Mouse (Mus musculus): ENCODE results near the gene Prkcd. TPM values are rescaled to one million over a fixed set of nuclear protein-coding genes. Genes with fewer than 3 reads are reported as not detected.

The Prkcd gene
- polyA plus RNA-seq, 1 experiment = 0.41 TPM

GRCm38 (mm10) chr14:30596407-30596806 is 29.6 kb downstream of the Prkcd start:
- Histone ChIP-seq H3K27me3 (ENCODE audit: control insufficient read depth) (no peaks in the 10 kb centered on the region), H3K9me3 (ENCODE audit: control insufficient read depth, low read length) (no peaks in the 10 kb centered on the region), H3K4me3 (replicated peaks) (no peak overlapping the region), H3K4me1 (ENCODE audit: control insufficient read depth) (no peaks in the 10 kb centered on the region), H3K36me3 (ENCODE audit: control insufficient read depth) (peaks cover 11% of the 10 kb centered on the region)
- TF ChIP-seq TAL1 (IDR thresholded peaks at IDR 0.05; ENCODE audit: low read length) = no peak
- no peak for TF ChIP-seq GATA1 (IDR thresholded peaks at IDR 0.05; ENCODE audit: low read length)

GRCm38 (mm10) chr14:30595576-30596313 is 30.3 kb downstream of the Prkcd start:
- Histone ChIP-seq H3K36me3 (ENCODE audit: control insufficient read depth) (peaks cover 8% of the 10 kb centered on the region), H3K9me3 (ENCODE audit: control insufficient read depth, low read length) (no peaks in the 10 kb centered on the region), H3K4me3 (replicated peaks) (no peak overlapping the region), H3K4me1 (ENCODE audit: control insufficient read depth) (no peaks in the 10 kb centered on the region), H3K27me3 (ENCODE audit: control insufficient read depth) (no peaks in the 10 kb centered on the region)
- no peak for TF ChIP-seq GATA1 (IDR thresholded peaks at IDR 0.05; ENCODE audit: low read length)
- no peak for TF ChIP-seq TAL1 (IDR thresholded peaks at IDR 0.05; ENCODE audit: low read length)

- H3K4me1 ChIP-seq (ENCODE audit: control insufficient read depth) = no peaks in the 10 kb centered on the region
- no peaks in the 10 kb centered on the region for H3K27me3 ChIP-seq (ENCODE audit: control insufficient read depth)
Observed at GRCm38 (mm10) chr14:30594092-30594695, 31.8 kb downstream of the Prkcd start.

GRCm38 (mm10) chr14:30593279-30594091 is 32.5 kb downstream of the Prkcd start:
- TF ChIP-seq TAL1 (IDR thresholded peaks at IDR 0.05; ENCODE audit: low read length) (no peak), GATA1 (IDR thresholded peaks at IDR 0.05; ENCODE audit: low read length) (no peak)
- no peaks in the 10 kb centered on the region for H3K27me3 ChIP-seq (ENCODE audit: control insufficient read depth)
- no peaks in the 10 kb centered on the region for H3K4me1 ChIP-seq (ENCODE audit: control insufficient read depth)
- no peak overlapping the region for H3K4me3 ChIP-seq (replicated peaks)
- peaks cover 2% of the 10 kb centered on the region for H3K36me3 ChIP-seq (ENCODE audit: control insufficient read depth)
- no peaks in the 10 kb centered on the region for H3K9me3 ChIP-seq (ENCODE audit: control insufficient read depth, low read length)

More at GRCm38 (mm10) chr14:30594092-30594695, 31.8 kb downstream of the Prkcd start:
- Histone ChIP-seq H3K4me3 (replicated peaks) (no peak overlapping the region), H3K36me3 (ENCODE audit: control insufficient read depth) (peaks cover 5% of the 10 kb centered on the region), H3K9me3 (ENCODE audit: control insufficient read depth, low read length) (no peaks in the 10 kb centered on the region)
- no peak for TF ChIP-seq TAL1 (IDR thresholded peaks at IDR 0.05; ENCODE audit: low read length)
- TF ChIP-seq GATA1 (IDR thresholded peaks at IDR 0.05; ENCODE audit: low read length) = no peak

- Histone ChIP-seq H3K36me3 (ENCODE audit: control insufficient read depth) (no peaks in the 10 kb centered on the region), H3K4me3 (replicated peaks) (no peak overlapping the region), H3K9me3 (ENCODE audit: control insufficient read depth, low read length) (no peaks in the 10 kb centered on the region), H3K4me1 (ENCODE audit: control insufficient read depth) (peaks cover 5% of the 10 kb centered on the region), H3K27me3 (ENCODE audit: control insufficient read depth) (no peaks in the 10 kb centered on the region)
- no peak for TF ChIP-seq GATA1 (IDR thresholded peaks at IDR 0.05; ENCODE audit: low read length)
- TF ChIP-seq TAL1 (IDR thresholded peaks at IDR 0.05; ENCODE audit: low read length) = no peak
Observed at GRCm38 (mm10) chr14:30591417-30591816, 34.6 kb downstream of the Prkcd start.

- H3K4me1 ChIP-seq (ENCODE audit: control insufficient read depth) = peaks cover 6% of the 10 kb centered on the region
- H3K4me3 ChIP-seq (replicated peaks) = no peak overlapping the region
- TF ChIP-seq TAL1 (IDR thresholded peaks at IDR 0.05; ENCODE audit: low read length) (no peak), GATA1 (IDR thresholded peaks at IDR 0.05; ENCODE audit: low read length) (no peak)
- no peaks in the 10 kb centered on the region for H3K9me3 ChIP-seq (ENCODE audit: control insufficient read depth, low read length)
- H3K27me3 ChIP-seq (ENCODE audit: control insufficient read depth) = no peaks in the 10 kb centered on the region
- H3K36me3 ChIP-seq (ENCODE audit: control insufficient read depth) = no peaks in the 10 kb centered on the region
Observed at GRCm38 (mm10) chr14:30590918-30591317, 35.1 kb downstream of the Prkcd start.

GRCm38 (mm10) chr14:30590041-30590645 is 35.9 kb downstream of the Prkcd start:
- TF ChIP-seq GATA1 (IDR thresholded peaks at IDR 0.05; ENCODE audit: low read length) (no peak), TAL1 (IDR thresholded peaks at IDR 0.05; ENCODE audit: low read length) (no peak)
- H3K4me3 ChIP-seq (replicated peaks) = no peak overlapping the region

GRCm38 (mm10) chr14:30586780-30587461 is 39.1 kb downstream of the Prkcd start:
- no peak overlapping the region for H3K4me3 ChIP-seq (replicated peaks)
- H3K9me3 ChIP-seq (ENCODE audit: control insufficient read depth, low read length) = no peaks in the 10 kb centered on the region

More at GRCm38 (mm10) chr14:30590041-30590645, 35.9 kb downstream of the Prkcd start:
- no peaks in the 10 kb centered on the region for H3K9me3 ChIP-seq (ENCODE audit: control insufficient read depth, low read length)
- peaks cover 6% of the 10 kb centered on the region for H3K4me1 ChIP-seq (ENCODE audit: control insufficient read depth)
- H3K27me3 ChIP-seq (ENCODE audit: control insufficient read depth) = no peaks in the 10 kb centered on the region
- H3K36me3 ChIP-seq (ENCODE audit: control insufficient read depth) = no peaks in the 10 kb centered on the region

More at GRCm38 (mm10) chr14:30586780-30587461, 39.1 kb downstream of the Prkcd start:
- Histone ChIP-seq H3K36me3 (ENCODE audit: control insufficient read depth) (no peaks in the 10 kb centered on the region), H3K4me1 (ENCODE audit: control insufficient read depth) (peaks cover 10% of the 10 kb centered on the region), H3K27me3 (ENCODE audit: control insufficient read depth) (no peaks in the 10 kb centered on the region)
- TF ChIP-seq TAL1 (IDR thresholded peaks at IDR 0.05; ENCODE audit: low read length) = no peak
- no peak for TF ChIP-seq GATA1 (IDR thresholded peaks at IDR 0.05; ENCODE audit: low read length)

Data from erythroblast, embryonic 14.5 days (primary cell).